Mouse (Mus musculus) left cerebral cortex, adult 9 months (tissue): ENCODE results near the gene Stk16.
A peak's percentile ranks its signal among the peaks of the same experiment; 100 is the strongest.
"Not testable (repeated sequence)": the region's sequence is repeated elsewhere in the genome, so short reads cannot be mapped to it uniquely, and the experiment has no call there.

Experiments
- DNase-seq, 2 experiments: peaks; one replicate each; pipeline ENCODE4 v3.0.0; 2022; ENCODE audit warnings: low spot score in 2 of 2

Stk16 gene

DNA sequence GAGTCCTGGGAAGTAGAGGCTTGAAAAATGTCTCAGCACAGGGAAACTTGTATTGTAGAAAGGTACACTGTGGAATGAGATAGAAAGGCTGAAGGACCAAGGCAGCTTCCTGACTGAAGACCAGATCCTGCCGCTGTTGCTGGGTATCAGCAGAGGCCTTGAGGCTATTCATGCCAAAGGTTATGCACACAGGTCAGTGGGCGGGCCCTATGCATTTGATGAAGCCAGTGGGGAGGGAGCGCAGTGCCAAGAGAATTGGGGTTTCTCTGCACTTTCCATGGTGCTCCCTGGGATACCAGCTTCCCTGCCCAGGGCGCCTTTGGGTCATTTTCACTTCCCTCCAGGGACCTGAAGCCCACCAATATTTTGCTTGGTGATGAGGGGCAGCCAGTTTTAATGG, 1.9 kb downstream of the Stk16 start:
- DNase-seq, result no peak

DNA sequence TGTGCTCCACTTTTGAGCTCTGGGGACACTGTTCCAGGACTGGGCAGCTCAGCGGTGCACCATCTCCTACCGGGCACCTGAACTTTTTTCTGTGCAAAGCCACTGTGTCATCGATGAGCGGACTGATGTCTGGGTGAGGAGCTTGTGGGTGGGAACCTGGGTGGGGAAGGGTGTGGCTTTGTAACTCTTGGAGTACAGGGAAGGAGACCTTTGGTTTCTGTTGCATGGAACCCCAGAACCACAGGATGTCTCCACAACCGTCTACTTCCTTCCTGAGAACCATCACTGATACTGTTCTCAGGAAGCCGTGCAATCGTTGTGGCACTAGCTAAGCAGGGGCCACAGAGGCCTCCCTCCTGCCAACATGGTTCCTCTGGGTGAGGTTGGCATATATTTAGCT, 2.5 kb downstream of the Stk16 start:
- DNase-seq, result no peak

GRCm38 (mm10) chr1:75214442-75214841, 3.8 kb downstream of the Stk16 start:
- DNase-seq, result no peak

- peak in 1 of 2 experiments; percentile 54 for DNase-seq
Observed at GRCm38 (mm10) chr1:75214886-75215285, 4.2 kb downstream of the Stk16 start.

DNA sequence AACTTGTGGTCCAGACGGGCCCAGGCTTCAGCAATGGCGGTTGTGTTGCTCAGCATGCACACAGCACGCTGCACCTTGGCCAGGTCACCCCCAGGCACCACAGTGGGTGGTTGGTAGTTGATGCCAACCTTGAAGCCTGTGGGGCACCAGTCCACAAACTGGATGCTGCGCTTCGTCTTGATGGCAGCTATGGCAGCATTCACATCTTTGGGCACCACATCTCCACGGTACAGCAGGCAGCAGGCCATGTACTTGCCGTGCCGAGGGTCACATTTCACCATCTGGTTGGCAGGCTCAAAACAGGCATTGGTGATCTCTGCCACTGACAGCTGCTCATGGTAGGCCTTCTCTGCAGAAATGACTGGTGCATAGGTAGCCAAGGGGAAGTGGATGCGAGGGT, 5.1 kb downstream of the Stk16 start:
- DNase-seq, result no peak

GRCm38 (mm10) chr1:75216797-75217585, 6.4 kb downstream of the Stk16 start:
- DNase-seq, result no peak

DNA sequence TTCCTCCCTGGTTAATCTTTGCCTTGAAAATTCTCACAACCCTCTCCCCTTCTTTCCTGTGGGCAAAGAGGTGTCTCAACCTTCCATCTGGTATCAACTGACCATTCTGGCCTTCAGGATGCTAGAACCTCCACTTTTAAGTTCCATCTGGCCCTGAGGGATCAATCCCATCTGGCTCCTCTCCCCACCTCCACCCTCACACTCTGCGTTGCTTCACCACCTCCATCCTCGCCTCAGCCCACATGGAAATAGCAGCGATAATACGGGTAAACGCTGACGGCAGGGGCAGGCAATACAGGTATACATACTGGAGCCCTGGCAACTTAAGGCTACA, 7.2 kb downstream of the Stk16 start:
- DNase-seq, result no peak

DNA sequence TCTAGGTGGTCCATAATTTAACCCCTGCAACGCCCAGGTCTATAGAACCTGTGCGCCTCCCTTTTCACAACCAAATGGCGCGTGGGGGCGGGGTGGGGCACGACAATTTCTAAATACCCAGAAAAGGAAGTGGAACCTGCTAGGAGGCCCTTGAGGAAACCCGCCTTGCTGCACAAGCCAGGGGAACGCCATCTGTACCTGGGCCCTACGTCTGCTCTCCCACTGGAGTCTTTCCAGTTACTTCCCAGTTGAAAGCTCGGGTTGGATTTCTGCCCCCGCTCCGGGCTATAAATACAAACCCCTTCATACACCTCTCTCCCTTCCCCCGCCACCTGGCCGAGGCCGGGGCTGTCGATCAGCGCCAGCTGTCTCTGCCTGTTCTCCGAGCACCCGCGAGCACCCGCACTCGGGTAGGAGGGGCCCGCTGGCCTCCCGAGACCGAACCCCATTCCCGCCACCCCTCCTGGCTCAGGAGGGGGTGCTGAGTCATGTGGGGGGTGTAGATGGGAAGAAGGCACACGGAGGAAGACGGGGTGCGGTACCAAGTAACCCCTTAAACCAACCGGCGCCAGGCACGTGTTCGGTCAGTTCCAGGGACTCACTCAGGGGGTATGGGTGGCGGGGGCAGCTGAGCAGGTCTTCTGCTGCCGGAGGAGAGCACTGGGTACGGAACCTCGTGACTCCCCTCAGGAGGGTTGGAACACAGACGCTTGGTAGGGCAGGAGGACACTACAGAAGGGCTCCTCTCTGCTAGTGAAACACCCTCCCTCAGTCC, 7.8 kb downstream of the Stk16 start:
- DNase-seq, result peak; percentile 40 to 85

- DNase-seq, result peak; percentile 82 to 94
Observed at GRCm38 (mm10) chr1:75219078-75219477, 8.4 kb downstream of the Stk16 start.

DNA sequence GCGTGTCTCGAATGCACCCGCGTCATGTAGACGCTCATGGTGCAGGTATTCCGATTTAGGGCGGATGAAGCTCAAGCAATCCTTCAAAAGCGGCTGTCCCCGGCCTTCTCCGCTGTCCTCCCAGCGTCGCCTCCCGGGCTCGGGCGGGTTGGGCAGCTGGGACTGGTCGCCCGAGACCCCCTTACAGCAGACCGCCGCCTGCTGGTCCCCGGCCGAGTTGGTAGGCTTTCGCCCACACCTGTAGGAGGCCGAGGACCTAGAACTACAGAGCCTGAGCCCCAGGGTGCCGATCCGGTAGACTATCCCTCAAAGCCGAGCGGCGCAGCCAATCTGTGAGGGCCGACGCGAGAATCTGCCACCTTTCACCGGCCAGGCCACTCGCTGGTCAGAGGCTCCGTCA, 8.9 kb downstream of the Stk16 start, which contains the start of gene Tuba4a:
Tuba4a (minus strand) TSS at position 335 of the 400 bp plus-strand sequence.
- DNase-seq, result no peak

GRCm38 (mm10) chr1:75221538-75221937, 10.9 kb downstream of the Stk16 start:
- DNase-seq, result no peak

GRCm38 (mm10) chr1:75222926-75223325, 12.3 kb downstream of the Stk16 start:
- no peak for DNase-seq

GRCm38 (mm10) chr1:75223532-75223931, 12.9 kb downstream of the Stk16 start:
- no peak for DNase-seq

DNA sequence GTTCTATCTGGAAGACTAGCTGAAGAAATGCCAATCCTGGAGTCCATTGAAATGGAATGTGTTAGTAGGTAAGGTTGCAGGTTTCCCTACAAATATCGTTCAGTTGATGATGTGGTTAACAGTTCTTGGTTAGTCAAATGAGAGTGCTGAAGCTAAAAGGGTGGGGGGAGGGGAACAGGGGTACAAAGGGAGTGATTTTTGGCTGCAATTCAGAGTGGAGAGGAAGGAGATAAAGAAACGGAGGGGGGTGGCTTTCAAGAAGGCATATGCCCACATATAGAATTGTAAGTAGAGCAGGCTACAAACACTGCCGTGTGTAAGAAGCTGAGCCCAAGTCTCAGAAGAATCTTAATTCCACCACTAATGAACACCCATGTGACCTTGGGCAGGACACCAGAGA, 14.8 kb downstream of the Stk16 start:
- DNase-seq, result no peak

DNA sequence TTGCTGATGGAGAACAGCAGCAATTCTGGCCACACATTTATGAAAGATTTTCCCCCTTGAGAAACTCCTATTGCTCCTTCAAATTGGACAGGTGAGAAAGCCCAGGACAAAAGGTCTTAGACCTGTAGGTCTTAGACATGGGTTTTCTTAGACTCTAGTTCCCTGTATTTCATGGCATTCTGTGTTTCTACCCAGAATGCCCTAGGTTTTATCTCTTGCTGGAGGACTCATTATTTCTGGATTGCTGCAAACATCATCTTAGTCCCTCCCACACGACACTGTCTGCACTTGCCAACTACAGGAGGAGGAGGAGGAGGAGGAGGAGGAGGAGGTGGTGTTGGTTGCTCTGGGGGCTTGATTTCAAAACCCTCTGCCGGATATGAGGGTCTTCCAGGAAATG, 15.5 kb downstream of the Stk16 start:
- DNase-seq, result no peak

GRCm38 (mm10) chr1:75227653-75228052, 17.0 kb downstream of the Stk16 start:
- DNase-seq, result no peak

GRCm38 (mm10) chr1:75229158-75229557, 18.5 kb downstream of the Stk16 start:
- DNase-seq, result no peak

DNA sequence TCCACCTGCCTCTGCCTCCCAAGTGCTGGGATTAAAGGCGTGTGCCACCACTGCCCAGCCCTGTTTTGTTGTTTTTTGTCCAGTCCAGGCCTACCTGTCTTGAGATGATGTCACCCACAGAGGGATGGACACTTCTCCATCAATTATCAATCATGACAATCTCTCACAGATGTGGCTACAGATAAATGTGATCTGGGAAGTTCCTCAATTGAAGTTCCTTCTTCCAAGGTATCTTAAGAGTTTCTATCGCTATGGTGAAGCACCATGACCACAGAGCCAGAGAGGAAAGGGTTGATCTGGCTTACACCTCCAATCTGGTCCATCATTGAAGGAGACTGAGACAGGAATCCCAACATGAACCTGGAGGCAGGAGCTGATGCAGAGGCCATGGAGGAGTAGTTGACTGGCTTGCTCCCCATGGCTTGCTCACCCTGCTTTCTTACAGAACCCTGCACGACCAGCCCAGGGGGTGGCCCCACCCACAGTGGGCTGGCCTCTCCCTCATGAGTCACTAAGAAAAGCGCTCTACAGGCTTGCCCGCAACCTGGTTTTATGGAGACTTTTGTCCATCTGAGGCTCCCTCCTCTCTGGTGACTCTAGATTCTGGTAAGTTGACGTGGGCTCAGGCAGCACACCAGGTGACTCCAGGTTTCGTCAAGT, 19.8 kb downstream of the Stk16 start:
- DNase-seq, result no peak

DNA sequence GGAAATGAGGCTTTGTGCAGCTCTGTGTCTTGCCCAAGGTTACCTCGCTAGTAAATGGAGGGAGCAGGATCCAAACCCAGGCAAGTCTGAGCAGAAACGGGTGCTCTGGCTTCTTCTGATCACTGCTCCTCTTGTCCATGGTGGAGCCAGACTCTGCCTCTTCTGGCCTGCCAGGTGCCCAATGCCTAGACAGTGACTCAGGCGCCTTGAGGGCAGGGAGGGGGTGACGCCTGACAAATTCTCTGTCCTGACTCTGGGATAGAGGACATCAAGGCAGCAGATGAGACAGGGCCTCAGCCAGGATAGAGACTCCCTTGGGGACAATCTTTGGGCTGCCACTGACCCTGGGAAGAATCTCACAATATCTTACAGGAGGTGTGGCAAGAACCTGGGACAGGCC, 20.6 kb downstream of the Stk16 start:
- no peak for DNase-seq

DNA sequence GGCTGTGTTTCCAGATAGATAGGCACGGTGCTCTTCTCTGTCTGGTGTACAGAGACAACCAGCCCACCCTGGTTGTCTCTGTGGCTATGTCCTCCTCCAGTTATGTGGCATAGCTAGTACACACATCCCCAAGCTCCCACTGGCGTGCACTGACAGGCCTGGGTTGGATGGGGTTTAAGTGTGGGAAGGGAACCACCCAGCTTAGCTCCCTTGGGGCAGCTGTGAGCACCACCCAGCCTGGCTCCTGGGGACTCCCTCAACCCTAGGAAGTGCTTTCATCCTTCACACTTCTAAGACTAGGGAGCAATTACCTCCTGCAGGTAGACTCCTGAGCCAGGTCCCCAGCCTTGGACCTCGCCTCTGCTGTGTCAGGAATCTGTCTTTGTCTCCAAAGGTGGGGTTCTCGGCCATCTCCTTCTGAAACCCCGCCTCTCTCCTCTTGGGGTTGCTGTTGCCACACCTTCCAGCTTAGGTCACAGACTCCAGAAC, 21.1 kb downstream of the Stk16 start, which contains the start of gene A630095N17Rik:
A630095N17Rik (minus strand) TSS at position 439 of the 489 bp plus-strand sequence.
- no peak for DNase-seq

DNA sequence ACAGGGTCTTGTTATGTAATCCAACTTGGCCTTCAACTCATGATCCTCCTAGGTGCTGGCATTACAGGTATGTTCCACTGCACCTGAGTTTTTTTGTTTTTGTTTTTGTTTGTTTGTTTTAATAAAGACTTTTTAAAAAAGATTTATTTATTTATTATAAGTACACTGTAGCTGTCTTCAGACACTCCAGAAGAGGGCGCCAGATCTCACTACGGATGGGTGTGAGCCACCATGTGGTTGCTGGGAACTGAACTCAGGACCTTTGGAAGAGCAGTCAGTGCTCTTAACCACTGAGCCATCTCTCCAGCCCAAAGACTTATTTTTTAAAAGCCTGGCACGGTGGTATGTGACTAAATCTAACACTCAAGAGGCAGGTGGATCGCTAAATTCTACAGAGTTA, 21.9 kb downstream of the Stk16 start:
- DNase-seq, result not testable (repeated sequence)

DNA sequence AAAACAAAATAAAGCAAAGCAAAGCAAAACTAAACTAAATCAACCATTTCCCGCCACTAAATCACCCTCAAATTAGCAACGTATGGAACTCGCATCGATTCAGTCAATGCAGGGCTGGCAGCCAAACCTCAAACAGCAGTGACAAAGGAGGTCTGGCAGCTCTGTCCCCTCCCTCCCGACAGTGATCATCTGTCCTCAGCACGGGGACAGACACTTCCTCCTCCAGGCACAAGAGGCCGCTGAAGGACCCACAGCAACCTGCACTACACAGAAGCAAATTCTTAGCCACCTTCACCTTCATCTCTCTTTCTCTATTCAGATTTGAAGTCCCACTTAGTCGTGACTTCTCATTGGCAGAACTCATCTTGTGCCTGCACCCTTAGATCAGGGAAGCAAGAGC, 24.0 kb downstream of the Stk16 start:
- DNase-seq, result peak in 1 of 2 experiments; percentile 84
